Mouse (Mus musculus) right cerebral cortex, postnatal 4 days (tissue): ENCODE results near the gene Ccdc148.
A peak's percentile ranks its signal among the peaks of the same experiment; 100 is the strongest.

Experiments used
- DNase-seq: peaks from one replicate; pipeline ENCODE4 v3.0.0-alpha.2; 2022

Gene Ccdc148

DNA sequence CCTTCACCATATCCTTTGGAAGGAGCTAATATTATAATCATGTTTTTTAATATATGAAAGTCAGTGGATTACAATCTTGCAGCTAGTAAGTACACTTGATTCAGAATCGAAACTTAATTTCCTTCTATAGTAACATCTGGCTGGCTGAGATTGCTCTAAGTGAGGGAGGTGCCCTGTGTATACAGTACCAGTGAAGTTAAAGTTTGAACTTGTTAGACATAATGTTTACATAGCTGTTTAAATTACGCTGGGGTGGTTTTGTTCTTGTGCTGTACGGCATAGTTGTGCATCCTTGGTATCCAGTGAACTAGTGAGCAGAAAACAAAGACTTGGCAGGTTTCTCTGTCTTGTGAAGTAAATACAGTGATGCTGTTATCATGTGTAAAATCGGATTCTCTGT lies 18.5 kb upstream of the Ccdc148 start:
- no peak for DNase-seq

- peak; percentile 51 for DNase-seq
Measured at GRCm38 (mm10) chr2:59178191-59178590, 17.7 kb upstream of the Ccdc148 start.

DNA sequence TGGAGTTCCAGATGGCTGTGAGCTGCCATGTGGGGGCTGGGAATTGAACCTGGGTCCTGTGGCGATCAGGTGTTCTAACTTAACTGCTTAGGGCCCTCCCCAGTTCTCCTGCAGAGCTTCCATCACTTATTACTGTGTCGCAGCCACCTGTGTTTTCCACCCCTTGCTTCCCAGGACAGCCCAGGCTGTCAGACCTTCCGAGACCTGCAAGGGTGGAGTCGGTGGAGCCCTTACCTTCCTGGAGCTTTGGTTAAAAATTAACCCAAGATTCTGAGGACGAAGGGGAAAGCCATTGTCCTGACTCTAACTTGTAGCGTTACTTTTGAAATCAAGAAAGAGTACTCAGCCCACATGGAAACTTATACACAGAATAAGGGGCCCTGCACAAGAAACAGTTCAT lies 15.4 kb upstream of the Ccdc148 start:
- DNase-seq, result no peak

DNA sequence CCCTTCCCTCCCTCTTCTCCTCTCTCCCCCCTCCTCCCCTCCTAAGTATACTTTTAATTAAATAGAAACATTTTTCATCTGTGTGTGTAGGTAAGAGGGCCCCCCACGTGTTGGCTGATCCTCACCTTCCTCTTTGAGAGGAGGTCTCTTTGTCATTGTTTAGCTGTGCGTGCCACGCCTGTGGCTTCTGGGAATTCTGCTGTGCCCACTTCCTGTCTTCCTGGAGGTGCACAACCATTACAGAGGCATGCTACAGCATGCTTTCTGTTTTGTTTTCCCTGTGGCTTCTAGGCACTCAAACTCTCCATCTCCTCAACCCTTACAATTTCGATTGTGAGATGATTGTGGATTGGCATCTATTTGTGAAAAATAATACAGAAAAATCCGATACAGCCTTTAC lies 11.1 kb upstream of the Ccdc148 start:
- no peak for DNase-seq

- DNase-seq, result no peak
Measured at GRCm38 (mm10) chr2:59170593-59170992, 10.1 kb upstream of the Ccdc148 start.

DNA sequence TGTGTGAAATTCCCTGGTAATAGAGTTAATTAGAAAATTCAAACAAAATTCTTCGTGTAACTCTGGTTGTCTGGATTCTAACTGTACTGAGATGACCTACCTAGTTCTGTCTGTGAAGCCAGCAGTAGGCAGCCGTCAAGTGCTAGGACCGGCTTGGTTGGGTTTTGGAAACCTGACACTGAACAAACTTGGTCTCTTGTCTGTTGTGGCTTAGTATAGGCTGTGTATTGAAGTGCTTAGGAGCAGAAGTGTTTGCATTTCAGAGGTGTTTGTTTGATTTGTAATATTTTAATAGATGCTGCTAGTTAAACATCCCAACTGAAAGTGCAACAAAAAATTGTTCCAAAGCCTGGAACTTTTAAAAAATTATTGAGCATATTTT lies 9.7 kb upstream of the Ccdc148 start:
- DNase-seq, result no peak

- no peak for DNase-seq
Measured at GRCm38 (mm10) chr2:59169572-59170207, 9.2 kb upstream of the Ccdc148 start.

- no peak for DNase-seq
Measured at GRCm38 (mm10) chr2:59167830-59168229, 7.3 kb upstream of the Ccdc148 start.

DNA sequence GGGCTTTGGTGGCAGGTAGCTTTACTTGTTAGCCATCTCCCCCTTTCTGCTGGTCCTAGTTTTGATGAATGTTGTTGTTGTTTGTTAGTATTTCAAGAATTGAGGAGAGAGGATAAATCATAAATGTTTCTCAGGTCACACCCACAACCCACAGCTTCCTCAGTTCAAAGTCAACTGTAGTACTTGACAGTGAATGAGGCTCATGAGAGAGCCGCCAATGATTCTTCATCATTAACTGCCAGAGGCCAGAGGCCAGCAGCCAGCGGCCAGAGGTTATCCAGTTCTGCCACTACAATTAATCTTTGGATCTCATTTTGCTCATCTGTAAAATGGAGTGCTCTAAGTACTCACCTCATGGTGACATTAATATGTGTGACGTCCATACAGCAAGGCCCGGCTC lies 6.5 kb upstream of the Ccdc148 start:
- no peak for DNase-seq

DNA sequence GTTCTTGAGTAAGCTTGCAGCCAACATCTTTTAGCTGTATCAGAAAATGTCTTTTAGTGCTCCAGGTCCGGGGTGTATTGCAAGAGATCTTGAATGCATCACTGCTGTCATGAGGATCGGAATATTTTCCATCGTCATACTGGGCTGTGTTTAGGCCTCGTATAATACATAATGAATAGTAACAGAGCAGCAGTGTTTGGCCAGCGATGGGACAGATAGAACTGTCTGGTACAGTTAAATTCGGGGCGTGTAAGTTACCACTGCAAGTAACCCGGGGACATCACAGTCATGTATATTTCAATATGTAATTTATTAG lies 1.8 kb upstream of the Ccdc148 start:
- DNase-seq, result no peak

GRCm38 (mm10) chr2:59161441-59162284 lies 1.2 kb upstream of the Ccdc148 start:
- peak; percentile 73 for DNase-seq

DNA sequence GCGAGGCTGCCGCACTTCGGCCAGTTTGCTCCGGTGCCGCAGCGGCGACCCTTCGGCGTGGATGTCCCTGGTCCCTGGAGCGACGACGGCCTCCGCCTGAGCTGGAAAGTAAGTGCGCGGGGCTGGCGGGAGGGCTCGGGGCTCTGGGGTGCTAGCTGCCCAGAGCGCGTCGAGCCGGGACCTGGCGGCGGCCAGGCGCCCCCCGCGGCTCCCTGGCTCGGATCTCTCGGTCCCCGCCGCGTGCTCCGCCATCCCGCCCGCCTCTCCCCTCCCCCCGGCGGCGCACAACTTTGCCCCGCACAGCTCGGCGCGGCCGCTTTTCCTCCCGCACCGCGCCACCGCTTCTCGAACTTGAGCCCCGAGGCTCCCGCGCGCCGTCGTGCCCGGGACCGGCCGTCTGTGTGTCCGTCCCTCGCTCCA lies 548 bp upstream of the Ccdc148 start:
- DNase-seq, result no peak

GRCm38 (mm10) chr2:59159961-59160604 lies 400 bp downstream of the Ccdc148 start:
- no peak for DNase-seq

GRCm38 (mm10) chr2:59158117-59158516 lies 2.4 kb downstream of the Ccdc148 start:
- no peak for DNase-seq

- DNase-seq, result no peak
Measured at GRCm38 (mm10) chr2:59155428-59155827, 5.1 kb downstream of the Ccdc148 start.

GRCm38 (mm10) chr2:59131044-59131443 lies 29.4 kb downstream of the Ccdc148 start:
- no peak for DNase-seq

- DNase-seq, result no peak
Measured at GRCm38 (mm10) chr2:59129821-59130220, 30.7 kb downstream of the Ccdc148 start.

GRCm38 (mm10) chr2:59129023-59129422 lies 31.5 kb downstream of the Ccdc148 start:
- DNase-seq, result no peak

DNA sequence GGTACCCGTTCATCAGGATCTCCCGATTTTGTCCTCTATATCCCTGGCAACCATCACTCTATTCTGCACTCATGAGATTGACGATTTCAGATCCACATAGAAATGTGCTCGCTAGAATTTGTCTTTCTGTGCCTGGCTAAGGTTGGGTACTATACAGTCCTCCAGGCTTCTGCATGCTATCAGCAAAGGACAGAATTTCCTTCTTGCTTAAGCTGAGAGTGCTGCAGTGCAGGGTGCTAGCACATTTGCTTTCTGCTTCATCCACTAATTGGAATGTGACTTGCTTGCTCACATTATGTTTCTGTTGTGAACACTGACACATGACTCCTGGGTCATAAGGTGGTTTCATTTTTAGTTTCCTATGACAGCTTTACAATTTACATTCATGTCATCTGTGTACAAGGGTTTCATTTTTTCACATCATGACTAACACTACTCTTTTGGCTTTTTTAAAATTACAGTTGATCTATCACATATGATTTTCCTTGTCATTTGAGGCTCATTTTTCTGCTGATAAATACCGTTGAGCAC lies 104.8 kb downstream of the Ccdc148 start:
- no peak for DNase-seq

GRCm38 (mm10) chr2:59054339-59054738 lies 106.1 kb downstream of the Ccdc148 start:
- DNase-seq, result no peak

DNA sequence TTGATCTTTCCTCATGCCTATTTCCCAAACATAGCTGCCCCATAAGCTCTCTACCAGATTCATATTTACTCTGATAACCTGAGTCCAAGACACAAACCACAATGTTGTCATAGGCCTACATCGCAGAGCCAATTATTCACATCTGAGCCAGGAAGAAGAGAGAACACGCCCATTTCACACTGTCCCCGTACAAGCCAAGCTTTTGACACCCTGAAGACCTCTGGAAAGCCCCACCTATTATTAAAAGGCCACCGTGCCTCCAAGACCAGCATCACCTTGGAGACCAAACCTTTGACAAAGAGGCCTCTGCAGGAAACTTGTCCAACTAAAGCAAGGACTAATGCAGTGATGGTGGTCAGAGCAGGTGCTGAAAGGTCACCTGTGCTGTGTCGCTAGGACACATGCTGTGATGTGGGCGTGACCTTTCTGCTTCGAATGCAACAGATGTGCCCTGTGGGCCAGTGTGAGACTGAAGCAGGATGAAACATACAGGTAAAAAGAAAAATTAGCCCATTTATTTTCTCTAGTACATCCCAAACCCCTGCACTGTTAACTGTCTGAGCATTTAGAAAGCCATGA lies 106.9 kb downstream of the Ccdc148 start:
- no peak for DNase-seq

- no peak for DNase-seq
Measured at GRCm38 (mm10) chr2:59050245-59050824, 110.1 kb downstream of the Ccdc148 start.

DNA sequence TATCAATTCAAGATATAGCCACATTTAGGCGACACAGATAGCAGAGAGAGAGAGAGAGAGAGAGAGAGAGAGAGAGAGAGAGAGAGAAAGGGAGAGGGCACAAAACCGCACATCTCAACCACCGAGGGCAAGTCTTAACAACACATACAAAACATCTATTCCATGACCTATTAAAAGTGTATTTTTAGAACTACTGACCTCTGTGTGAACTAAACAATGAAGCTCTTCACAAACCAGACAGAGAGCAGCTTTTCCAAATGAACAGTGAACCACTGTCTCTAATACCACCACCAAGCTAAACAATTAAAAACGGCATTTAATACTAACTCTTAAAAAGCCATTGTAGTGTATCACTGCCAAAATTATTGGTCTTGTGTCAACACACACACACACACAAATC lies 110.8 kb downstream of the Ccdc148 start:
- no peak for DNase-seq
